Mouse (Mus musculus): ENCODE results near the gene Nrxn3.

The Nrxn3 gene

GRCm38 (mm10) chr12:89554171-89554570, 831.5 kb downstream of the Nrxn3 start:
- no peak for DNase-seq

DNA sequence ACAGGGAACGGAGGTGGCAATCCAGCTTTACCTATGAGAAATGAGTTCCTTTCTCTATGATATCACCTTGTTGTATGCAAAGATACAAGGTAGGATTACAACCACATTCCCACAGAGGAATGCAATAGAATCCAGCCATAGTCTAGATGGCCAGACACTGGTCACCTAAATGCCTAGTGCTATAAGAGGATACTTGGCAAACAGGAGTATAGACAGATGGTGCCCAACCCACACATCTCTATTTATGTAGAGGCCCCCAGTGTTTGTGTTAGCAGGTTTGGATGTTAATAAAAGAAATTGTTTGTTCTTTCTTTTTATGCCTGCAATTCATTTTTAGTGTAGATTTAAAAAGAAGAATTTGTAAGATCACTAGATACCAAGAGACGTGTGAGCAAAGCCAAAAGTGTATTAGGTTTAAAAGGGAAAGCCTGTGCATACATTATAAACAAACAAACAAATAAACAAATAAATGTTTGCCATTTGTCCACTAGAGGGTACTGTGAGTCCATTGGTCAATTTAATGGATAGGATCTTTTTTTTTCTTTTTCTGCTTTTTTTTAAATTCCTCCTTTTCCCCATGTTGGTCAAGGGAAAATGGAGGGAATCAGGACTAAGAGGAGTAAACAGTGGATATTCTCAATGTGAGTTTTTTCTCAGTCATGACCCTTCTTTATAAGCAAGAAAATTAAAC, 832.2 kb downstream of the Nrxn3 start:
- DNase-seq = no peak

- no peak for DNase-seq
Measured at GRCm38 (mm10) chr12:89558921-89559320, 836.2 kb downstream of the Nrxn3 start.

- no peak for DNase-seq
Measured at GRCm38 (mm10) chr12:89561989-89562565, 839.4 kb downstream of the Nrxn3 start.

- DNase-seq = no peak
Measured at GRCm38 (mm10) chr12:89568723-89569377, 846.2 kb downstream of the Nrxn3 start.

DNA sequence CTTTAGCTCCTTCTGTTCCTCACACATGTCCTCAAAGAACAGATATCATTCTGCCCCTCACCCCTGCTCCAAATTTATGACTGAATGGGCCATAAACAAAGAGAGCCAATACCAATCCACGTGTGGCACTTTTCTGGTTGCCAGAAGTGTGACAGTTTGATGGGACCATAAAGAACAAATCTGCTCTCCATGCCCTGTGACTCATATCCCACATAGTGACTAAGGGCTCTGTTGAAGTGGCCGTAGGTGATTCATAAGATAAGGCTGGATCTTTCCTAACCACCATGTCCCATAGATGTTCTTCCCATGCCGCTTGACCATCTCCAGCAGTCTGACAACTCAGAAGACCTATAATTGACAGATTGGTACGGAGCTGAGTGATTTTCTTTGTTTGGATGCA, 869.8 kb downstream of the Nrxn3 start:
- DNase-seq = no peak

- no peak for DNase-seq
Measured at GRCm38 (mm10) chr12:89613670-89614069, 891.0 kb downstream of the Nrxn3 start.

GRCm38 (mm10) chr12:89625746-89626145, 903.1 kb downstream of the Nrxn3 start:
- no peak for DNase-seq

- DNase-seq = no peak
Measured at GRCm38 (mm10) chr12:89640046-89640445, 917.4 kb downstream of the Nrxn3 start.

DNA sequence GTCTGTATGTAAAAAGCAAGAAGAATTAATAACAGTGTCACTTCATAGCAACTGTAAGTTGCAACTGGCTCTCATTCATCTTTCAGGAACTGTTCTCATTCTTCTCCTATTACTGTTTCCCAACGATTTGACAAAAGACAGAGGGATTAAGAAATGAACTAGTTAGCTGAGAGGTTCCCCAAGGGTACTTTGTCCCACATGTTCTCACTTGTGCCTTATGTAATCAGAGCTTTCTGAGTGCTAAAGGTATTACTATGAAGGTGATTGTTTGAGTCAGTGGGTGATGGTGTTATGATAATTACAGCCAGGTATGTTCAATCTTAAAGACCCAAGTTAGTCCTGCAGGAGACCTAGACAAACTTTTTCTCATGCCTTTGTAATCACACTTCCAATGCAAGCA, 918.8 kb downstream of the Nrxn3 start:
- no peak for DNase-seq

DNA sequence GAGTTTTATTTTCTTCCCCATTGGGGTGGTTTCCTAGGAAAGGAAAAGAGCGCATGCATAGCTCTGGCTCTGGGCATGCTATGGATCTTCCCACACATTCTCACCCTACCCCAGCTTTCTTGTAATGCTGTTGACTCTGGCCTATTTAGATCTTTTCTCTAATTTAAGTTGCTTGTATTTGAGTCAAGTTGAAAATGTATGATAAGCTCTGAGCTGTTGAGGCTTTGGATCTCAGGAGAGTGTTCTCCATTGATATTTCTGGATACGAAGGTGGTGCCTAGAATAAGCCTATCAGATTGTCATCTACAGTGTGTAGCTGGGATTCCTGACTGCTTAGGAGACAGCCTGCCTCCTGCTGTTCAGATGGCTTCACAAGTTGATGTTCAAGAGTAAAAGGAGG, 930.5 kb downstream of the Nrxn3 start:
- no peak for DNase-seq

DNA sequence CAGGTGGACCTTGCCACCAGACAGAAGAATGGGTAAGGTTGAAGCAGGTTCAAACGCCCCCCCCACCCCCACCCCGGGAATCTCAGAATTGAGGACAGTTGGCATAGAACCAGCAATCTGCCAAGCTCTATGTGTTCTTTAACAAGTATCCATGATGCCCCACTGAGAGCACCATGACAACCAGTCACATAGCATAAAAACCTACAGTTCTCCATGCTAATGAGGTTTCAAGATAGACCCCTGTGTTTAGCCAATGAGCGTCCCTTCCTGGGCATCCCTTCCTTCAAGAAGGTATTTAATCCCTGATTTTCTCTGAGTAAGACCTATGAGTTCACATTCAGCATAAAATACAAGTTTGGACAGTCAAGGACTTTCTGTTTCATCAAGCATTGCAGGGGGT, 938.5 kb downstream of the Nrxn3 start:
- DNase-seq = no peak

GRCm38 (mm10) chr12:89668856-89669255, 946.2 kb downstream of the Nrxn3 start:
- no peak for DNase-seq

GRCm38 (mm10) chr12:89672819-89673218, 950.1 kb downstream of the Nrxn3 start:
- no peak for DNase-seq

- no peak for DNase-seq
Measured at GRCm38 (mm10) chr12:89685633-89686032, 963.0 kb downstream of the Nrxn3 start.

DNA sequence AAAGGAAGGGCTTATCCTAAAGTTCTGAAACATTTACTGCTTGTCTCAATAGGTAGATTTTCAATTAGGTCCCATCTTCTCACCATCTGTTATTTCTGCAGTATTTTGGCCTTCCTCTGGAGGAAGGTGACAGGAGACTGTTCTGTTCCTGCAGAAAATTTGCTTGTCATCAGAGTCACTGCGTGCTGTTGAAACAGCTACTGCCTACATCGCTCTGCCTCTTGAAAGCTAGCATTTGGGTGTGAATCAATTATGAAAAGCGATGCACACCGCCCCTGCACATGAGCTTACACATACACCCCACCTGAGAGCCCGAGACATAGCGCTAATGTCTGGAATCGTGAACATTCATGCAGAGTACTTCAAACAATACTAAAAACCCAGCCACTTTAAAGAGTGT, 966.4 kb downstream of the Nrxn3 start:
- DNase-seq = no peak

DNA sequence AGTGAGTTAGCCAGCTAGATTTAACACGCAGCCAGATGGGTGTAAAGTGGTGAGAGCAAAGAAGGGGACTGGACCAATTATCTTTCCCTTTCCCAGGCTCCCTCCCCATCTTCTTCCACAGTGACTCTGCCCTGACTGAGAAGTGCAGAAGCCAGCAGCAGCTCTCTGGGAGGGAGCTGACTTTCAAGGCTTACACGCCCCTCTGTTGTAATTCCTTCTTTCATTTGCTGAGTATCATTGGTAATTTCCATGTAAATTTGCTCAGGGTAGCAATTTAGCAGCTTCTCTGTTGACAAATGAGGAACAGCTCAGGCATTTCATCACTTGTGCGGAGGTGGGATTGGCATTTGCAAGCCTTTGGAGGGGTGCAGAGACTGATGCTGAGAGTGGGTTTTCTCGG, 976.8 kb downstream of the Nrxn3 start:
- no peak for DNase-seq

DNA sequence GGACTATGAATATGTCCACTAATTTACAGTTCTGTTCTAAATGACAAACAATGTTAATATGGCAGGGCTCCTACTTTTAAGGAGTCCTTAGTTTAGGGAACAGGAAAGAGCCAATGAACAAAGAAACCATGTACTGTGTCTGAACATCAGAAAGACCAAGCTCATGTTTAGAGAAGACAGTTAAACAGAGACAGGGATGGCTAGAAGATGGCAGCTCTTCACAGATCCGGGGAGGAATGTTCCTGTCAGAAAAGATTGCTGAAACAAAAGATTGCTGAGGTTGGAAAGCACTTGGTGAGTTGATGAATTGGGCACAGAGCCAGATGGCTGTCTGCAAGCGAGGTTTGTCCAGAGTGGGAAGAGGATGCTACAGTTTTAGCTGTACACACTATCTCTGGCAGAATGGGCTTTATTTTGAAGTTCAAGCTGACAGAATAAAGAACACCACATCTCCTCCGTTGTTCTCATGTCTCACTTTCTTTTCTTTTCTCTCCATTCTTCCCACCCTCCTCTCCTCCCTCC, 978.3 kb downstream of the Nrxn3 start:
- peak; percentile 39 for DNase-seq

DNA sequence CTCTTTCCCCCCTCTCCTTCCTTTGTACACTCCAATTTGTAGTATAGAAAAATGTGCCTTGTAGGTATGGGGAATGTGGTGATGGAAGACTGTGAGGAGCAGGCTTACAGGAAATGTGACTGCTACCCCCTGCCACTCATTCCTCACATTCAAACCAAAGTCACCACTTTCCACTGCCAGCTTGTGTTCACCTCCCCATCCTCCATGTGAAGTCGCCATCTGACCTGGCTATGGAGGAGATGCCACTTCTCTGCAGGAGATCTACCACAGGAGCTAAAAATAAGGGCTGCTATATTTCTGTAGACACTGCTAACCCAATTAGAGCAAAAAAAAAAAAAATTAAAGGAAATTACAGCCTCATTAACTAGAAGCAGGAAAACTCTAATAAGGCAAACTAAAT, 980.3 kb downstream of the Nrxn3 start:
- no peak for DNase-seq

- DNase-seq = no peak
Measured at GRCm38 (mm10) chr12:89707913-89708312, 985.2 kb downstream of the Nrxn3 start.

DNA sequence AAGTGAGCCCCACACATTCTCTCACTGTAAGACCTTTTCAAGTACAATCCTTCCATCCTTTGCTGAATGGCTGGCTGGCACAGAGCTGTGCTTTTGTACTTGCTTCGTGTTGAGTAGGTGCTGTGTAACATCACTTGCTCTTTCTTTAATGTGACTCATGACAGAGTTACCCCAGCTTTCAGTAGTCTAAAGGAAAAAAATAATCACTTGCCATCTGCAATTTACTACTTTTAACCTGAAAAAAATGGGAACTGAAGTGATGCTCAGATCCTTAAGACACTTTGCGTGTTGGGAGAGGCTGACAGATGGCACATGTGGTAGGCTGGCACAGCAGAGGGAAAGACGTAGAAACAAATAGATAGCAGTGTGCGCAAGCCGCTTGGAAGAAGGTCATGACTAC, 987.8 kb downstream of the Nrxn3 start:
- no peak for DNase-seq

- no peak for DNase-seq
Measured at GRCm38 (mm10) chr12:89711791-89712190, 989.1 kb downstream of the Nrxn3 start.

DNA sequence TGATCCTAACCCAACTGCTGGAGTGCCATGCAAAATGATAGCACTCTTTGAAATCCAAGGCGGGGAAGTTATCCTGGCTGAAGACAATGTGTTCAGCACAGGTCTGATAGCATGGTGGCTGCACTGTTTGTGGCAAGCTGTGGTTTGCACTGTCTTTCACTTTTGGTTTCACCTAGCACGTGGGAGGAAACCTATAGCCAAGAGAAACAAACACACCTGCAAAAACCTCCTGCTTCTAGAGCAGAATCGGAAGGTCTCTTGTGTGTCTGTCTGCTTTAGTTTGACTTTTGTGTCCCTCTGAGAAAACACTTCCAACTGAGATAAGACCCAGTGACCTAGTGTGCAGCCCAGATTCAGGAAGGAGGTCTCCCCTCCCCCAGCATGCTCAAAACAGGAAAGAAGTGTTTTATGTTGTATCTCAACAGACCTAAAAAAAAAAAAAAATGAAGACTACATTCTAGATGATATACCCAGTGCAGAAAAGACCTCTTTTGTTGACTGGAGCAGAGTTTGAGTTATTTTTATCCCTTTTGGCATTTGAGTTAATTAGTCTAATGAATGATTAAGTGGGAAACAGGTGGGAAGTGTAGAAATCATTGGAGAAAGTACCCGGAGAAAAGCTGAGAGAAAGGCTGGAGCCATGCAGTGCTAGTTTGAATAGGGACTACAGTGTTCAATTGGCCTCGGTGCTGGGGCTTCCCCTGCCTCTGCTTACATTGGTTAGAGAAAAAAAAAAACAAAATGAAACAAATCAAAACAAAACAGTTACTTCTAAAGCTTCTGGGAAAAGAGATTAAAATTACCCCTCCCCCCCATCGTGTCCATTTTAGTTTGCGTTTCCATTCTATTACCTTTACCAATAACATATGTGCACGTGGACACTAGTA, 996.8 kb downstream of the Nrxn3 start:
- DNase-seq = no peak

Data from lung, postnatal 10 days (tissue).